Mouse (Mus musculus) A20 (cell line): ENCODE data around the gene Poc1a.

Experiments
- DNase-seq: peaks from one replicate; pipeline ENCODE4 v3.0.0-alpha.2; 2011; ENCODE audit warnings: low read depth, low spot score

The Poc1a gene

GRCm38 (mm10) chr9:106337620-106338019 is 56.8 kb downstream of the Poc1a start:
- DNase-seq, result no peak

GRCm38 (mm10) chr9:106338462-106339172 is 57.8 kb downstream of the Poc1a start:
- DNase-seq, result no peak

- DNase-seq, result no peak
Observed at GRCm38 (mm10) chr9:106339173-106339558, 58.3 kb downstream of the Poc1a start.

DNA sequence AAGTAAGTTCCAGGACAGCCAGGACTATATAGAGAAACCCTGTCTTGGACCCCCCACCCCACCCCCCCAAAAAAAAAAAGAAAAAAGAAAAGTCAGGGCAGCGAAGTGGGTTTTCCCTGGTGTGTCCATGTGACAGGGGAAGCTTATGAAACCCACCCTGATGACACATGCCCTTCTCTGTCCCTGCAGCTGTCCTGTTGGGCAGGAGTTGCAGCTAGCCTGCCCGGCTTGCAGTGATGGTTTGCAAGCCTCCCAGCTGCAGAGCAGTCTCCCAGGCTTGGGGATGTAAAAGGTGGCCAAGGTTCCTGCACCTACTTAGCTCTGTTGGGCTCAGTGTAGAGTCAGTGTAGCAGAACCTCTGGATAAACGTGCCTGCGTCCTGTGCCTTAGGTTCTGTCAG is 58.9 kb downstream of the Poc1a start:
- no peak for DNase-seq

GRCm38 (mm10) chr9:106340501-106341312 is 59.8 kb downstream of the Poc1a start:
- no peak for DNase-seq

- DNase-seq, result no peak
Observed at GRCm38 (mm10) chr9:106341313-106341686, 60.4 kb downstream of the Poc1a start.

DNA sequence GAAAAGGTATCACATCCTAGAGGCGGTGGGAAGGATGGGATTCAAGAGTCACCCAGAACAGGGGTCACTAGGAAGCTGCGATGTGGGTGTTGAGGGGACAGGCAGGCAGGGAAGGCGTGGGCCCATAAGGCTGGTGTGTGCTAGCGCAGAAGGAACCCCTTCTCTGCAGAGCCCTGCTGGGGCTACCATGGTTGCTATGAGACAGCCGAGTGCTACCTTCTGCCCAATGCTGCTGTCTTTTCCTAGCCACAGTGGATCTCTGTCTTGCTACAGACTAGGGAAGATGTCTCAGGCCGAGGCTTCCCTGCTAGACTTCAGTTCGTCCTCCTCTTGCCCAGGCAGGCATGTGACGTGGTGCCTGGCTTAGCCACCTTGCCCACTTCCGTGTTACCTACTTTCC is 61.7 kb downstream of the Poc1a start:
- no peak for DNase-seq

DNA sequence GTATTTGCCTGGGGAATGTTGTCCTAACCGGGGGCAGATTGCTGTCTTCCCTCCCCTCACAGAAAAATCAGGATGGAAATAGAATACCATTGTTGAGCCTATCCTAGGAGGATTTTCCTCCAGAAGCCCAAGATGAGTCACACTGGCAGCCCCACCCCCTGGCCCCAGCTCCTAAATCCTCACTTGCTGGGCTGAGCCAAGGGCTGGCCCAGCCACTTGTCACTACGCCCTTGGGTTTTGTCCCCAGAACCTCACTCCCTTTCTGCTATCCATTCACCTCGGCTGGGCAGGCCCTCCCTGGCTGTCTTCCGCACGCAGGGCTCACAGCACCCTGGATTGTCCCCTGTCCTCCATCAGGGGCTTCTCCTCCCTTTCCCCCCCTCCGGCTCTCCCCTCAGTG is 64.3 kb downstream of the Poc1a start:
- DNase-seq, result no peak

- no peak for DNase-seq
Observed at GRCm38 (mm10) chr9:106345630-106346029, 64.8 kb downstream of the Poc1a start.

DNA sequence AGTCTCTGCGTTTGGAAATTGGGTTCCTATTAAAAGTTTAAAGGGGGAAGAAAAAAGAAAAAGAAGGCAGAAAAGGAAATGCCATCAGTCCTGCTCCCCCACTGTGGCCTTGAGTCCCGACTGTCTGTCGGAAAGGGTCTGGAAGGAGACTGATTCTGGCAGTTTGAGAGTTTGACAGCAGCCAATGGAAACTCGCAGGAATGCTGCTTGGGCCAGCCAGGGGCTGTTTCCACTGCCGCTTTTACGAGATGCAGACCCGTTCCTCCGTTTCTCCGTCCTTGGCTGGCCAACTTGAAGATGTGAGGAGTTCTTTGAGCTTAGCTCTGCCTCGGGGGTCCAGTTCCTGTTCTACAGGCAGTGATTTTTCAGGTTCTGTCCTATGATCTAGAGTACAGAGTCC is 67.4 kb downstream of the Poc1a start:
- no peak for DNase-seq

DNA sequence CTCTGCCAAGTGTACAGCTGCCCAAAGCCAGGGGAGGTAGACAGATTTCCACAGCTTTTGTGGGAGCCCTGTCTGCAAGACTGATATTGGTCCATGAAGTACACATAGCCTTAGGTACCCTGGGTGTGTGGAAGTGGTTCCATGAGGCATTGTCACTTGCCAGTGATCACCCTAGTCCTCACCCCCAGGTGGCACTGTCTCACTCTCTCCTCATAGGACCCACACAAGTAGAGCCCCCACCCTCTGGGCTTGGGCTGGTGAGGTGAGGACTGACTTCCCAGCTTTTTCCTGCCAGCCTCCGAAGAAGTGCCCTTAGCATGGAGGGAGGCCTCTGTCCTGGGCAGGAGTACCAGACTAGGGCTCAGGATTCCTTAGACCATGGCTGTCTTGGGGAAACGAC is 68.2 kb downstream of the Poc1a start:
- DNase-seq, result peak; percentile 23

- peak; percentile 9 for DNase-seq
Observed at GRCm38 (mm10) chr9:106351178-106351577, 70.3 kb downstream of the Poc1a start.

GRCm38 (mm10) chr9:106353779-106354178 is 72.9 kb downstream of the Poc1a start:
- no peak for DNase-seq

DNA sequence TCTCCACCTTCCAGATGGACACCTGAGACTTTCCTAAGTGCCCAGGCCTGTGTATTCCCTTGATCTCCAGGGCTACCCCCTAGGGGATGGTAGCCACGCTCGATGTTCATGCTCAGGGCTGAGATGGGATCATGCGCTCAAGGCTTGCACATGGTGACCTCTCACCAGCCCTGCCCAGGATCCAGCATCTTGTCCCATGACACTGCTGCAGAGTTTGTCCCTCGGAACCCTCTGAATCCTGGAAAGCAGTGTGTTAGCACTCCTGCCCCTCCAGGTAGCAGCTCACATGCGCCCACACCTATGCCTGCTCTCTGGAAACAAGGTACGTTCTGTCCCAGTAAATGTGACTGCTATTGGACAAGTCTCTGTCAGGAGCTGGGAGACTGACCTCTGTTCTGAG is 73.9 kb downstream of the Poc1a start:
- DNase-seq, result no peak

GRCm38 (mm10) chr9:106355217-106355974 is 74.5 kb downstream of the Poc1a start:
- DNase-seq, result no peak

- DNase-seq, result no peak
Observed at GRCm38 (mm10) chr9:106355975-106356286, 75.1 kb downstream of the Poc1a start.

GRCm38 (mm10) chr9:106356323-106356844 is 75.5 kb downstream of the Poc1a start:
- DNase-seq, result no peak

- no peak for DNase-seq
Observed at GRCm38 (mm10) chr9:106357167-106357566, 76.3 kb downstream of the Poc1a start.

DNA sequence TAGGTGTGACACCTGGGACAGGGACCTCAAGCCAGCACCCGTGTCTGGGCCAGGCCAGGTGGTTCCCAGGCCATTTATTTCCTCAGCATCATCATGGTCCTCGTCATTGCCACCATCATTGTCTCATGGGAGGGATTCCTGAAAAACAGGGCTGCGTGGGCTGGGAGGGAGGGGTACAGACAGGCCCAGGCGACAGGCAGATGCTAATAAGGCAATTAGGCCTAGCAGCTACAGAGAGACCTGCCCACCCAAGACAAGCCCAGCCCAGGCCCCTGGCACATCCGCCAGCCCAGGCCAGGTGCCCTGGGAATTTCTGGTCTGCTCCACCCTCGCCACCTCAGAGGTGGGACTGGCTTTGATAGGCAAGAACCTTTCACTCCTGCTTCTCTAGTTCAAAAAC is 78.4 kb downstream of the Poc1a start:
- no peak for DNase-seq

GRCm38 (mm10) chr9:106361140-106361539 is 80.3 kb downstream of the Poc1a start:
- no peak for DNase-seq

DNA sequence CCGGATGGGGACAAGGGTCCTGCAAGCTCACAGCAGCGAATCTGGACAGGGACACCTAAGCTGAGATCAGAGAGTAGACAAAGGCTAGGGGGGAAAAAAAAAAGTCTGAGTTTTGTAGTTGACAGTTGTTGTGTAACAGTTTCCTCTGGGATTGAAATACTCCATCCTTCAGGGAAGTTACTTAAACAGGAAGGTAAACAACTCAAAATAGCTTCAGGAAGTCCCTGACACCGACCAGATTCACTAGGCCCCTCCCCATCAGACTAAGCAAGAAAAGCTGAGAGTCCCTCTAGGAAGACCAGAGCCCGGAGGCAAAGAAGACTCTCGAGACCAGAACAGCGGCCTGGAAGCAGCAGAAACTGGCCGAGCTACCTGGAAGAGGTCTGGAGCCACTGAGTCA is 84.5 kb downstream of the Poc1a start:
- no peak for DNase-seq

GRCm38 (mm10) chr9:106366188-106366587 is 85.3 kb downstream of the Poc1a start:
- no peak for DNase-seq
